Mouse (Mus musculus): ENCODE data around the gene Gm10721.
"Not testable (repeated sequence)": the region's sequence is repeated elsewhere in the genome, so short reads cannot be mapped to it uniquely, and the experiment has no call there.

The Gm10721 gene

DNA sequence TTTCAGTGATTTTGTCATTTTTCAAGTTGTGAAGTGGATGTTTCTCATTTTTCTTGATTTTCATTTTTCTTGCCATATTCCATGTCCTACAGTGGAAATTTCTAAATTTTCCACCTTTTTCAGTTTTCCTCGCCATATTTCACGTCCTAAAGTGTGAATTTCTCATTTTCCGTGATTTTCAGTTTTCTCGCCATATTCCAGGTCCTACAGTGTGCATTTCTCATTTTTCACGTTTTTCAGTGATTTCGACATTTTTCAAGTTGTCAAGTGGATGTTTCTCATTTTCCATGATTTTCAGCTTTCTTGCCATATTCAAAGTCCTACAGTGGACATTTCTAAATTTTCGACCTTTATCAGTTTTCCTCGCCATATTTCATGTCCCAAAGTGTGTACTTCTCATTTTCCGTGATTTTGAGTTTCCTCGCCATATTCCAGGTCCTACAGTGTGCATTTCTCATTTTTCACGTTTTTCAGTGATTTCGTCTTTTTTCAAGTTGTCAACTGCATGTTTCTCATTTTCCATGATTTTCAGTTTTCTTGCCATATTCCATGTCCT, 12.1 kb downstream of the Gm10721 start, which contains the start of gene Gm10717:
Gene Gm10717, plus strand, starts transcription at position 506 of the 556 bp plus-strand sequence.
- not testable (repeated sequence) for DNase-seq (ENCODE audit: extremely low read depth, low read depth, low spot score)

- not testable (repeated sequence) for DNase-seq (ENCODE audit: extremely low read depth, low read depth, low spot score)
Measured at GRCm38 (mm10) chr9:3025653-3026052, 12.7 kb downstream of the Gm10721 start.

GRCm38 (mm10) chr9:3026136-3026535, 13.2 kb downstream of the Gm10721 start:
- not testable (repeated sequence) for DNase-seq (ENCODE audit: extremely low read depth, low read depth, low spot score)

GRCm38 (mm10) chr9:3026741-3027140, 13.8 kb downstream of the Gm10721 start:
- not testable (repeated sequence) for DNase-seq (ENCODE audit: extremely low read depth, low read depth, low spot score)

DNA sequence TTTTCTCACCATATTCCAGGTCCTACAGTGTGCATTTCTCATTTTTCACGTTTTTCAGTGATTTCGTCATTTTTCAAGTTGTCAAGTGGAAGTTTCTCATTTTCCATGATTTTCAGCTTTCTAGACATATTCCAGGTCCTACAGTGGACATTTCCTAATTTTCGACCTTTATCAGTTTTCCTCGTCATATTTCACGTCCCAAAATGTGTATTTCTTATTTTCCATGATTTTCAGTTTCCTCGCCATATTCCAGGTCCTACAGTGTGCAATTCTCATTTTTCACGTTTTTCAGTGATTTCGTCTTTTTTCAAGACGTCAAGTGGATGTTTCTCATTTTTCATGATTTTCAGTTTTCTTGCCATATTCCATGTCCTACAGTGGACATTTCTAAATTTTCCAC, 14.3 kb downstream of the Gm10721 start:
- DNase-seq (ENCODE audit: extremely low read depth, low read depth, low spot score) = peak; percentile 42

- DNase-seq (ENCODE audit: extremely low read depth, low read depth, low spot score) = not testable (repeated sequence)
Measured at GRCm38 (mm10) chr9:3029276-3030000, 16.5 kb downstream of the Gm10721 start.

GRCm38 (mm10) chr9:3030677-3031318, 17.9 kb downstream of the Gm10721 start:
- DNase-seq (ENCODE audit: extremely low read depth, low read depth, low spot score) = peak; percentile 100

DNA sequence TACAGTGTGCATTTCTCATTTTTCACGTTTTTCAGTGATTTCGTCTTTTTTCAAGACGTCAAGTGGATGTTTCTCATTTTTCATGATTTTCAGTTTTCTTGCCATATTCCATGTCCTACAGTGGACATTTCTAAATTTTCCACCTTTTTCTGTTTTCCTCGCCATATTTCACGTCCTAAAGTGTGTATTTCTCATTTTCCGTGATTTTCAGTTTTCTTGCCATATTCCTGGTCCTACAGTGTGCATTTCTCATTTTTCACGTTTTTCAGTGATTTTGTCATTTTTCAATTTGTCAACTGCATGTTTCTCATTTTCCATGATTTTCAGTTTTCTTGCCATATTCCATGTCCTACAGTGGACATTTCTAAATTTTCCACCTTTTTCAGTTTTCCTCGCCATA, 21.4 kb downstream of the Gm10721 start, which contains the start of gene Gm17535:
Gene Gm17535, plus strand, starts transcription at position 301 of the 400 bp plus-strand sequence.
- DNase-seq (ENCODE audit: extremely low read depth, low read depth, low spot score) = not testable (repeated sequence)

DNA sequence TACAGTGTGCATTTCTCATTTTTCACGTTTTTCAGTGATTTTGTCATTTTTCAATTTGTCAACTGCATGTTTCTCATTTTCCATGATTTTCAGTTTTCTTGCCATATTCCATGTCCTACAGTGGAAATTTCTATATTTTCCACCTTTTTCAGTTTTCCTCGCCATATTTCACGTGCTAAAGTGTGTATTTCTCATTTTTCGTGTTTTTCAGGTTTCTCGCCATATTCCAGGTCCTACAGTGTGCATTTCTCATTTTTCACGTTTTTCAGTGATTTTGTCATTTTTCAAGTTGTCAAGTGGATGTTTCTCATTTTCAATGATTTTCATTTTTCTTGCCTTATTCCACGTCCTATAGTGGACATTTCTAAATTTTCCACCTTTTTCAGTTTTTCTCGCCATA, 23.6 kb downstream of the Gm10721 start, which contains the start of gene Gm10715:
Gene Gm10715, plus strand, starts transcription at position 301 of the 400 bp plus-strand sequence.
- not testable (repeated sequence) for DNase-seq (ENCODE audit: extremely low read depth, low read depth, low spot score)

GRCm38 (mm10) chr9:3038161-3038560, 25.2 kb downstream of the Gm10721 start:
- DNase-seq (ENCODE audit: extremely low read depth, low read depth, low spot score) = not testable (repeated sequence)

Data from fat pad, adult 2 months (tissue).